Mouse (Mus musculus) gastrocnemius, adult 18-20 months (tissue): ENCODE measurements around the gene Frat2. TPM values are rescaled to one million over a fixed set of nuclear protein-coding genes. Genes with fewer than 3 reads are reported as not detected.

Experiments
- DNase-seq: peaks from one replicate; pipeline ENCODE4 v3.0.0; 2021; ENCODE audit warnings: low spot score
- total RNA-seq, 2 experiments: library from RNA; stranded (reverse); gene quantifications; 2 replicates each; pipeline ENCODE4 v1.2.3; 2021

Frat2 gene
- total RNA-seq, 2 experiments from 2014 or later: 6.6 to 12.4 TPM

- DNase-seq: no peak
These were observed 23.0 kb downstream of the Frat2 start for GRCm38 (mm10) chr19:41824950-41825349.

- no peak for DNase-seq
These were observed 25.3 kb downstream of the Frat2 start for GRCm38 (mm10) chr19:41822589-41822988.

GRCm38 (mm10) chr19:41821436-41821835 is 26.5 kb downstream of the Frat2 start:
- DNase-seq: no peak

GRCm38 (mm10) chr19:41818749-41819148 is 29.2 kb downstream of the Frat2 start:
- DNase-seq: no peak

GRCm38 (mm10) chr19:41817325-41817724 is 30.6 kb downstream of the Frat2 start:
- peak; percentile 88 for DNase-seq

GRCm38 (mm10) chr19:41816915-41817314 is 31.0 kb downstream of the Frat2 start:
- no peak for DNase-seq

- no peak for DNase-seq
These were observed 31.5 kb downstream of the Frat2 start for GRCm38 (mm10) chr19:41816410-41816809.

- no peak for DNase-seq
These were observed 34.6 kb downstream of the Frat2 start for GRCm38 (mm10) chr19:41813374-41813773.

GRCm38 (mm10) chr19:41812525-41812924 is 35.4 kb downstream of the Frat2 start:
- no peak for DNase-seq

GRCm38 (mm10) chr19:41810074-41810473 is 37.9 kb downstream of the Frat2 start:
- DNase-seq: no peak

GRCm38 (mm10) chr19:41808104-41808634 is 39.8 kb downstream of the Frat2 start:
- DNase-seq: no peak

- DNase-seq: no peak
These were observed 40.4 kb downstream of the Frat2 start for GRCm38 (mm10) chr19:41807497-41807896.

- DNase-seq: no peak
These were observed 42.1 kb downstream of the Frat2 start for GRCm38 (mm10) chr19:41805831-41806230.

GRCm38 (mm10) chr19:41803322-41803721 is 44.6 kb downstream of the Frat2 start:
- no peak for DNase-seq

- DNase-seq: peak; percentile 94
These were observed 46.1 kb downstream of the Frat2 start, which contains the start of gene Arhgap19 for GRCm38 (mm10) chr19:41801742-41802369. Gene Arhgap19, minus strand, starts transcription at chr19:41802047.

- DNase-seq: no peak
These were observed 46.8 kb downstream of the Frat2 start for GRCm38 (mm10) chr19:41800986-41801741.

- no peak for DNase-seq
These were observed 47.5 kb downstream of the Frat2 start for GRCm38 (mm10) chr19:41800451-41800850.

GRCm38 (mm10) chr19:41797536-41797935 is 50.4 kb downstream of the Frat2 start:
- DNase-seq: no peak

GRCm38 (mm10) chr19:41796789-41797327 is 51.1 kb downstream of the Frat2 start:
- no peak for DNase-seq

- DNase-seq: no peak
These were observed 51.7 kb downstream of the Frat2 start for GRCm38 (mm10) chr19:41796148-41796760.
